Comparison of ENCODE assay signal across 33 mouse cellular contexts in genomic region chr11:70865223-70865622, GRCm38 (mm10). TPM values are rescaled to one million over a fixed set of nuclear protein-coding genes. Genes with fewer than 3 reads are reported as not detected.
"Had no signal": no experiment of that assay in that cellular context is flagged by ENCODE, and none has a peak within 500 bp of the region (broad histone marks: within the 10 kb centered on the region; RNA-seq: fewer than 3 reads in every experiment).

No protein-coding gene starts in this region.

- ATAC-seq: hindbrain, postnatal 0 days; intestine, embryonic 15.5 days; intestine, postnatal 0 days; liver, embryonic 12.5 days had no signal

- H3K4me1 ChIP-seq: hindbrain, embryonic 13.5 days; hindbrain, embryonic 15.5 days; intestine, embryonic 15.5 days; limb, embryonic 13.5 days had no signal

- H3K27ac ChIP-seq: gastrocnemius, adult 2 months; heart, embryonic 10.5 days; heart, embryonic 13.5 days; heart, embryonic 15.5 days; hindbrain, embryonic 13.5 days; hindbrain, embryonic 15.5 days; hindbrain, postnatal 0 days; intestine, embryonic 15.5 days; limb, embryonic 13.5 days; limb, embryonic 15.5 days; liver, embryonic 12.5 days; liver, embryonic 14.5 days had no signal

- H3K9me3 ChIP-seq: heart, embryonic 10.5 days; heart, embryonic 13.5 days; heart, embryonic 15.5 days; hindbrain, embryonic 13.5 days; hindbrain, embryonic 15.5 days; intestine, embryonic 15.5 days; limb, embryonic 13.5 days; limb, embryonic 15.5 days; liver, embryonic 12.5 days had no signal

- H3K4me2 ChIP-seq: heart, embryonic 13.5 days; heart, embryonic 15.5 days; hindbrain, embryonic 13.5 days; hindbrain, embryonic 15.5 days; intestine, embryonic 15.5 days; limb, embryonic 13.5 days; limb, embryonic 15.5 days; liver, embryonic 12.5 days had no signal

- DNase-seq: gastrocnemius, adult 2 months; gastrocnemius, postnatal 10 days; gastrocnemius, postnatal 36 days; heart, adult 11 months; heart, postnatal 14 days; heart, postnatal 36 days; kidney, adult 18-20 months; kidney, adult 8-10 months; kidney, postnatal 10 days; kidney, postnatal 25 days; kidney, postnatal 4 days; layer of hippocampus, adult 9-11 months; layer of hippocampus, postnatal 36 days; left cerebral cortex, postnatal 4 days had no signal

- H3K9ac ChIP-seq: heart, embryonic 13.5 days; heart, embryonic 15.5 days; hindbrain, embryonic 13.5 days; hindbrain, embryonic 15.5 days; intestine, embryonic 15.5 days; limb, embryonic 13.5 days; limb, embryonic 15.5 days; liver, embryonic 12.5 days; liver, embryonic 14.5 days had no signal

- H3K4me3 ChIP-seq: gastrocnemius, adult 2 months; heart, embryonic 10.5 days; heart, embryonic 13.5 days; heart, embryonic 15.5 days; hindbrain, embryonic 13.5 days; hindbrain, embryonic 15.5 days; intestine, embryonic 15.5 days; limb, embryonic 13.5 days; limb, embryonic 15.5 days; liver, embryonic 12.5 days had no signal

- H3K27me3 ChIP-seq: heart, embryonic 13.5 days; heart, embryonic 15.5 days; hindbrain, embryonic 13.5 days; hindbrain, embryonic 15.5 days; intestine, embryonic 15.5 days; limb, embryonic 13.5 days; limb, embryonic 15.5 days; liver, embryonic 12.5 days had no signal

- H3K36me3 ChIP-seq: heart, embryonic 10.5 days; heart, embryonic 13.5 days; heart, embryonic 15.5 days; hindbrain, embryonic 13.5 days; hindbrain, embryonic 15.5 days; intestine, embryonic 15.5 days; limb, embryonic 15.5 days; liver, embryonic 12.5 days had no signal

RNA-seq across cellular contexts. Expression of gene Scimp, which starts 52.8 kb away (rescaled TPM):
- total RNA-seq: gastrocnemius, adult 2 months; gastrocnemius, postnatal 10 days; gastrocnemius, postnatal 36 days; hindbrain, postnatal 0 days; layer of hippocampus, adult 18-20 months; layer of hippocampus, postnatal 14 days; layer of hippocampus, postnatal 36 days; left cerebral cortex, adult 18-20 months; left cerebral cortex, postnatal 10 days; left cerebral cortex, postnatal 25 days; left cerebral cortex, postnatal 4 days had no signal
- polyA plus RNA-seq: heart, embryonic 10.5 days; hindbrain, embryonic 15.5 days; kidney, embryonic 14.5 days; limb, embryonic 11.5 days had no signal
